Mouse (Mus musculus) heart, postnatal 0 days (tissue): ENCODE data around the gene Erg. TPM values are rescaled to one million over a fixed set of nuclear protein-coding genes. Genes with fewer than 3 reads are reported as not detected.

ENCODE experiments used
- ATAC-seq: fragments of 200-750 bp; cut with Nextera tagmentation; 2 replicates; pipeline ENCODE4 v1.8.0; 2017; ENCODE audit warnings: low read depth, moderate number of reproducible peaks, moderate library complexity; ENCODE audit not compliant: insufficient read depth
- DNase-seq: peaks from one replicate; pipeline ENCODE4 v3.0.0-alpha.2; 2016; ENCODE audit warnings: low spot score
- H3K27ac ChIP-seq: fragments of 300-500 bp; sonication (generic); 2 replicates; pipeline ENCODE4 v1.5.1; 2014; ENCODE audit warnings: low read depth, mild to moderate bottlenecking
- H3K27me3 ChIP-seq: fragments of 300-500 bp; sonication (generic); 2 replicates; pipeline ENCODE4 v1.6.1; 2014; ENCODE audit warnings: low read length, mixed read lengths; ENCODE audit not compliant: control insufficient read depth, insufficient read depth
- H3K36me3 ChIP-seq: fragments of 300-500 bp; sonication (generic); replicated peaks from 2 replicates; pipeline ENCODE4 v1.6.1; 2014; ENCODE audit warnings: low read length, mixed read lengths; ENCODE audit not compliant: control insufficient read depth, insufficient read depth
- H3K4me1 ChIP-seq: fragments of 300-500 bp; sonication (generic); 2 replicates; pipeline ENCODE4 v1.6.1; 2014; ENCODE audit warnings: antibody characterized with exemption; ENCODE audit not compliant: control insufficient read depth, insufficient read depth
- H3K4me2 ChIP-seq: fragments of 300-500 bp; sonication (generic); 2 replicates; pipeline ENCODE4 v1.6.1; 2014; ENCODE audit warnings: low read depth, mild to moderate bottlenecking, low read length, moderate library complexity
- H3K4me3 ChIP-seq: fragments of 300-500 bp; sonication (generic); 2 replicates; pipeline ENCODE4 v1.5.1; 2014; ENCODE audit warnings: low read depth, low read length
- H3K9ac ChIP-seq: fragments of 300-500 bp; sonication (generic); replicated peaks from 2 replicates; pipeline ENCODE4 v1.6.1; 2014; ENCODE audit warnings: low read depth, low read length, mixed read lengths
- H3K9me3 ChIP-seq: fragments of 300-500 bp; sonication (generic); replicated peaks from 2 replicates; pipeline ENCODE4 v1.6.1; 2016; ENCODE audit warnings: low read length; ENCODE audit not compliant: control insufficient read depth
- CTCF ChIP-seq: IDR thresholded peaks from 2 replicates; pipeline ENCODE4 v1.5.1; 2016; ENCODE audit warnings: antibody characterized with exemption, control low read depth, low read depth
- EP300 ChIP-seq: IDR thresholded peaks from 2 replicates; pipeline ENCODE4 v1.6.1; 2016; ENCODE audit warnings: antibody characterized with exemption, low read depth
- WGBS: fragments of 180-500 bp; shearing (Covaris S2); extraction: QIAGEN DNeasy Blood & Tissue Kit; methylation state at CpG from one replicate; pipeline ENCODE4 v1.1.7; 2014; 5-methylcytosine and 5-hydroxymethylcytosine counted together
- polyA plus RNA-seq: library from polyadenylated mRNA; unstranded; fragments of >200 nt; fragmentation: Nextera tagmentation; extraction: Ambion mirVana; gene quantifications from 2 replicates; pipeline ENCODE4 v1.2.1, GENCODE M21; 2015
- total RNA-seq: library from RNA; depleted of rRNA; stranded (reverse); fragments of >200 nt; gene quantifications from 2 replicates; pipeline ENCODE4 v1.2.3, GENCODE M21; 2014; ENCODE audit warnings: low replicate concordance

The Erg gene
- total and polyA plus RNA-seq, 2 experiments from 2014 or later: 7.2 to 12.1 TPM

- TF ChIP-seq EP300 (no peak), CTCF (no peak)
- no peaks in the 10 kb centered on the region for H3K36me3 ChIP-seq
- 76% methylated on average over 7 of the region's 7 CpGs for WGBS
- no peak for DNase-seq
- H3K27ac ChIP-seq: no peak overlapping the region
- H3K9me3 ChIP-seq: no peaks in the 10 kb centered on the region
- ATAC-seq: no peak
- no peak overlapping the region for H3K4me3 ChIP-seq
- no peak overlapping the region for H3K4me2 ChIP-seq
- 0 out of 2 replicates have a peak, but pooled peaks cover 2% of the 10 kb centered on the region for H3K27me3 ChIP-seq
- no peak overlapping the region for H3K9ac ChIP-seq
- H3K4me1 ChIP-seq: no peaks in the 10 kb centered on the region
Measured at GRCm38 (mm10) chr16:95492146-95492545, 94.2 kb downstream of the Erg start.

GRCm38 (mm10) chr16:95490386-95490785 lies 96.0 kb downstream of the Erg start:
- Histone ChIP-seq H3K4me1 (no peaks in the 10 kb centered on the region), H3K4me2 (no peak overlapping the region), H3K9me3 (no peaks in the 10 kb centered on the region), H3K9ac (no peak overlapping the region), H3K36me3 (no peaks in the 10 kb centered on the region), H3K27me3 (0 out of 2 replicates have a peak, but pooled peaks cover 2% of the 10 kb centered on the region), H3K4me3 (no peak overlapping the region), H3K27ac (no peak overlapping the region)
- no peak for TF ChIP-seq EP300
- no peak for TF ChIP-seq CTCF
- no peak for DNase-seq
- 69% methylated on average over 5 of the region's 5 CpGs for WGBS
- ATAC-seq: no peak

GRCm38 (mm10) chr16:95487606-95488351 lies 98.6 kb downstream of the Erg start:
- TF ChIP-seq EP300 (no peak), CTCF (no peak)
- Histone ChIP-seq H3K36me3 (no peaks in the 10 kb centered on the region), H3K27me3 (0 out of 2 replicates have a peak, but pooled peaks cover 2% of the 10 kb centered on the region), H3K4me1 (no peaks in the 10 kb centered on the region), H3K4me2 (no peak overlapping the region), H3K9me3 (no peaks in the 10 kb centered on the region), H3K9ac (no peak overlapping the region), H3K4me3 (no peak overlapping the region), H3K27ac (no peak overlapping the region)
- 69% methylated on average over 9 of the region's 9 CpGs for WGBS
- ATAC-seq (no peak), DNase-seq (no peak)

- Histone ChIP-seq H3K9me3 (no peaks in the 10 kb centered on the region), H3K27me3 (no peaks in the 10 kb centered on the region), H3K27ac (no peak overlapping the region), H3K4me1 (no peaks in the 10 kb centered on the region), H3K4me2 (no peak overlapping the region), H3K9ac (no peak overlapping the region), H3K36me3 (no peaks in the 10 kb centered on the region), H3K4me3 (no peak overlapping the region)
- TF ChIP-seq EP300: no peak
- TF ChIP-seq CTCF: no peak
- DNase-seq: no peak
- no peak for ATAC-seq
- WGBS: 85% methylated on average over 13 of the region's 13 CpGs
Measured at GRCm38 (mm10) chr16:95481176-95481575, 105.2 kb downstream of the Erg start.

GRCm38 (mm10) chr16:95478558-95478957 lies 107.8 kb downstream of the Erg start:
- no peaks in the 10 kb centered on the region for H3K9me3 ChIP-seq
- H3K27ac ChIP-seq: no peak overlapping the region
- 65% methylated on average over 5 of the region's 5 CpGs for WGBS
- ATAC-seq (no peak), DNase-seq (no peak)
- no peak overlapping the region for H3K9ac ChIP-seq
- H3K4me3 ChIP-seq: no peak overlapping the region
- H3K27me3 ChIP-seq: no peaks in the 10 kb centered on the region
- H3K4me1 ChIP-seq: no peaks in the 10 kb centered on the region
- no peak for TF ChIP-seq CTCF
- TF ChIP-seq EP300: no peak
- H3K4me2 ChIP-seq: no peak overlapping the region
- H3K36me3 ChIP-seq: no peaks in the 10 kb centered on the region

GRCm38 (mm10) chr16:95475041-95475440 lies 111.4 kb downstream of the Erg start:
- no peak overlapping the region for H3K27ac ChIP-seq
- WGBS: 69% methylated on average over 3 of the region's 3 CpGs
- no peak overlapping the region for H3K4me3 ChIP-seq
- TF ChIP-seq CTCF (no peak), EP300 (no peak)
- ATAC-seq (no peak), DNase-seq (no peak)
- H3K27me3 ChIP-seq: no peaks in the 10 kb centered on the region
- no peak overlapping the region for H3K4me2 ChIP-seq
- no peaks in the 10 kb centered on the region for H3K36me3 ChIP-seq
- H3K9ac ChIP-seq: no peak overlapping the region
- no peaks in the 10 kb centered on the region for H3K9me3 ChIP-seq
- no peaks in the 10 kb centered on the region for H3K4me1 ChIP-seq
